Mouse (Mus musculus) left cerebral cortex, postnatal 14 days (tissue): ENCODE results near the gene Dmpk. TPM values are rescaled to one million over a fixed set of nuclear protein-coding genes. Genes with fewer than 3 reads are reported as not detected.

Experiments used
- DNase-seq, 2 experiments: peaks; one replicate each; pipeline ENCODE4 v3.0.0; 2021 to 2022; ENCODE audit warnings: low spot score in 2 of 2, mixed read lengths in 1 of 2
- intact Hi-C: fragments of 180-260 bp; cut with DNase I; formaldehyde crosslinking; loops from one replicate; pipeline ENCODE4 v1.15.1; 2025
- total RNA-seq, 2 experiments: library from RNA; stranded (reverse); gene quantifications; 2 replicates each; pipeline ENCODE4 v1.2.3; 2021

The Dmpk gene
- total RNA-seq, 2 experiments from 2014 or later: 34.3 to 36.7 TPM

DNA sequence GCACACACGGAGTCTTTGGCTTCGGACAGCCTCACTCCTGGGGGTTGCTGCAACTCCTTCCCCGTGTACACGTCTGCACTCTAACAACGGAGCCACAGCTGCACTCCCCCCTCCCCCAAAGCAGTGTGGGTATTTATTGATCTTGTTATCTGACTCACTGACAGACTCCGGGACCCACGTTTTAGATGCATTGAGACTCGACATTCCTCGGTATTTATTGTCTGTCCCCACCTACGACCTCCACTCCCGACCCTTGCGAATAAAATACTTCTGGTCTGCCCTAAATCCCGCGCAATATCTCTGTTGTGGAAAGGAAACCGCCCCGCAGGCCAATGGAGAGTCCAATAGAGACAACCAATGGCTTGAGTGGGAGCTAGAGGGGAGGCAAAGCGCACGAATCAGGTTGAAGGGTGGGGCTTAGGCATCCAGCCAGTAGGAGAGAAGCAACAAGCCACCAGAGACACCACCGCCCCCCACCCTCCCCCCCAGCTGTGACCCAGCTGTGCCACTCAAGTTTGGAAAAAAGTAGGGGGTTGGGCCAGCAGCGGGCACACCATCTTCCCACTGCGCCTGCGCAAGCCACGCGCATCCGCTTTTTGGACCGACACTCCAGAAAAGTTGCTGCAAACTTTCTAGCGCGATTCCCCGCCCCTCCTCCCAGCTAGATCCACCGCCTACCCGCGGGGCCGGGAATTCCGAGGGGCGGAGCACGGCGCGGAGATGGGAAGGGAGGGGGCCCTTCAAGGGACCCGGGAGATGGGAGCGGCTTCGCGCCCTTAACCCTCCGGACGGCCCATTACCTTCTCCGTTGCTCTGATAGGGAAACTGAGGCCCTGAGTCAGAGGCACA lies 10.1 kb downstream of the Dmpk start:
- peak; percentile 86 to 94 for DNase-seq
- intact Hi-C loops: no loop called here

DNA sequence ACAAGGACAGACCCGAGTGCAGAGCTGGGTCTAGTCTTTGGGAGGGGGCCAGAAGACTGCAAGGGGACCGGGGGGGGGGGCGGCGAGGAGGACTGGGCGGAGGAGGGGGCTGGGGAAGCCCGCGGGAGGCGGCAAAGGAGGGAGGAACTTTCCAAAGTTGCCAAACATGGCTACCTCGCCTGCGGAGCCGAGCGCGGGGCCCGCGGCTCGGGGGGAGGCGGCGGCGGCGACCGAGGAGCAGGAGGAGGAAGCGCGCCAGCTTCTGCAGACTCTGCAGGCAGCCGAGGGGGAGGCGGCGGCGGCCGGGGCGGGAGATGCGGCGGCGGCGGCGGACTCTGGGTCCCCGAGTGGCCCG lies 10.8 kb downstream of the Dmpk start, which contains the start of gene Six5:
Gene Six5 (plus strand): TSS at position 124 of the 355 bp plus-strand sequence.
- no peak for DNase-seq
- intact Hi-C loops: no loop called here

DNA sequence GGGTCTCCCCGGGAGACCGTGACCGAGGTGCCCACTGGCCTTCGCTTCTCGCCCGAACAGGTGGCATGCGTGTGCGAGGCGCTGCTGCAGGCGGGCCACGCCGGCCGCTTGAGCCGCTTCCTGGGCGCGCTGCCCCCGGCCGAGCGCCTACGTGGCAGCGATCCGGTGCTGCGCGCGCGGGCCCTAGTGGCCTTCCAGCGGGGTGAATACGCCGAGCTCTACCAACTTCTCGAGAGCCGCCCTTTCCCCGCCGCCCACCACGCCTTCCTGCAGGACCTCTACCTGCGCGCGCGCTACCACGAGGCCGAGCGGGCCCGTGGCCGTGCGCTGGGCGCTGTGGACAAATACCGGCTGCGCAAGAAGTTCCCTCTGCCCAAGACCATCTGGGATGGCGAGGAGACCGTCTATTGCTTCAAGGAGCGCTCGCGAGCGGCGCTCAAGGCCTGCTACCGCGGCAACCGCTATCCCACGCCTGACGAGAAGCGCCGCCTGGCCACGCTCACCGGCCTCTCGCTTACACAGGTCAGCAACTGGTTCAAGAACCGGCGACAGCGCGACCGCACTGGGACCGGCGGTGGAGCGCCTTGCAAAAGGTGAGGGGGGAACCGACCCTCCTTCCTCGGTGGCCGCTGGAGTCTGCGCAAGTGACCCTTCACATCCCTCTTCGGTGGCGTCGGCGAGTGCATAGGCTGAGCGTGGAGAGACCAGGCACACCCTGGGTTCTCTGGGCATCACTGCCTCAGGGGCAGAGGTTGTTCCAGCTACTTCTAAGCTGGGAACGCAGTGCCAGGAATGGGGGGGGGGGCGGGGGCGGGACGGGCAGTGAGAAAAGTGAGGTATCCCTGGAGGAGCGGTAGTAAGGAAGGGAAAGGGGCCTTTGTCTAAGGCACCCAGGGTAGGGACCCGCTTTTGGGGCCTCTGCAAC lies 11.4 kb downstream of the Dmpk start:
- intact Hi-C loops: no loop called here
- no peak for DNase-seq

- intact Hi-C loops: no loop called here
Observed at GRCm38 (mm10) chr7:19095751-19096110, 12.1 kb downstream of the Dmpk start.

DNA sequence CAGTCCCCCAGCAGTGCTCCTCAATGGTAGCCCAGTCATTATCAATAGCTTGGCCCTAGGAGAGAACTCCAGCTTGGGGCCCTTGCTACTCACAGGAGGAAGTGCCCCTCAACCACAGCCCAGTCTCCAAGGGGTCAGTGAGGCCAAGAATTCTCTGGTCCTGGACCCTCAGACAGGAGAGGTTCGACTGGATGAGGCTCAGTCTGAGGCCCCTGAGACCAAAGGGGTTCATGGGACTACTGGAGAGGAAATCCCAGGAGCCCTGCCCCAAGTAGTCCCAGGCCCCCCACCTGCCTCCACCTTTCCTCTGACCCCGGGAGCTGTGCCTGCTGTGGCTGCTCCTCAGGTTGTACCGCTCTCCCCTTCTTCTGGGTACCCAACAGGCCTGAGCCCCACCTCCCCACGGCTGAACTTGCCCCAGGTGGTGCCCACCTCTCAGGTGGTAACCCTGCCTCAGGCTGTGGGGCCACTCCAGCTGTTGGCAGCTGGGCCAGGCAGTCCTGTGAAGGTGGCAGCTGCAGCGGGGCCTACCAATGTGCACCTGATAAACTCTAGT lies 12.8 kb downstream of the Dmpk start:
- DNase-seq: no peak

More at GRCm38 (mm10) chr7:19095751-19096110, 12.1 kb downstream of the Dmpk start:
- no peak for DNase-seq

GRCm38 (mm10) chr7:19097217-19097616 lies 13.6 kb downstream of the Dmpk start:
- no peak for DNase-seq
- intact Hi-C loops: no loop called here

More for the DNA sequence above, 12.8 kb downstream of the Dmpk start:
- intact Hi-C loops: no loop called here

DNA sequence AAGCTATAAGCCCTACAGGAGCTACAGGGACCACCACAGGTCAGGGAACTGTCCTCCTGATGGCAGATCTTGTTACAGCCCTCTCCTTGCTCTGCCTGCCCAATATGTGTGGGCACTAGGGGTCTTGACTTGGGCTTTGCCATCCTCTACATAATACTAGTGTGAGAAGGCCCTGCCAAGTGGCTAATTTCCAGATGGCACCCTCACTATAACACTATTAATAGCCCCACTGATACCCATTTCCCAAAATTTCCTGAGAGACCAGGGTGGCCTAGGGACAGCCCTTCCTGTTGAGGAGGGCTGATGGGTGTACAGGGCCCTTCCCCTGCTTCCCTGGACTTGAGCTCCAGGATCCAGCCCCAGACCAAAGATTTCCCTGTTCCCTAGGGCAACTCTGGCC lies 14.2 kb downstream of the Dmpk start:
- intact Hi-C loops: no loop called here

DNA sequence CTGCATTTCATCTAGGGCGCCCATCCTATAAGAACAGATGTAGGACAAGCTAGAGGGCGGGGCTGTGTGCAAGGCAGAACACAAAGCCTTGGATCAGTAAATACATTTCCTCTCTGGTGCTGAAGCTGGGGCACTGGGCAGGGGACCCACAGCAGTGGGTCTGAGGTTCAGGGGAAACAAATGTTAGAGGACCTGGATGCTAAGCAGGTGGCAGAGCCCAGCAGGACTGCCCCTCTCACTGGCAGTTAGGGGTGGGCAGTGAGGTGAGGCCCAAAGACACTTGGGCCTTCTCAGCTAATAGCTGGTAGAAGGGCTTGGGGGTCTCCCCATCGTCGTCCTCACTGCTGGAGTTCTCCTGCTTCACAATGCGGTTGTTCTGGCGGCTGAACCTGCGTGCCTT lies 15.2 kb downstream of the Dmpk start:
- intact Hi-C loops: no loop called here
- no peak for DNase-seq

More for the DNA sequence above, 14.2 kb downstream of the Dmpk start:
- DNase-seq: no peak

DNA sequence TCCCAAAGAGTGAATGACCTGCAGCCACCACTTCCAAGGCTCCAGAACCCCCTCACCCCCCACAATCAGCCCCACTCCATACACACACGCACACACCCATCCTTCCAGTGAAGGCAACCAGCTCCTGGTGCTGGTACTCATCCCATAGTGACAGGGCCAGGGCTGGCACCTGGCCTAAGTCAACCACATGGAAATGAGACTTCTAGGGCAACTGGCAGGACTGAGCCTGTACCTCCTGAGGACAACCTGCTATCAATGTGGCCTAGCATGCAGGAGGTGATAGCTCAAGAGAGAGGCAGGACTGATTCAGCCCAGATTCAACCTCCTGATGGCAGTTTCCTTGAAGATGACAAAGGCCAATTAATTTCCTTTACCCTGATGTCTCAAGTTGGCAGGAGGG lies 16.6 kb downstream of the Dmpk start:
- intact Hi-C loops: no loop called here

DNA sequence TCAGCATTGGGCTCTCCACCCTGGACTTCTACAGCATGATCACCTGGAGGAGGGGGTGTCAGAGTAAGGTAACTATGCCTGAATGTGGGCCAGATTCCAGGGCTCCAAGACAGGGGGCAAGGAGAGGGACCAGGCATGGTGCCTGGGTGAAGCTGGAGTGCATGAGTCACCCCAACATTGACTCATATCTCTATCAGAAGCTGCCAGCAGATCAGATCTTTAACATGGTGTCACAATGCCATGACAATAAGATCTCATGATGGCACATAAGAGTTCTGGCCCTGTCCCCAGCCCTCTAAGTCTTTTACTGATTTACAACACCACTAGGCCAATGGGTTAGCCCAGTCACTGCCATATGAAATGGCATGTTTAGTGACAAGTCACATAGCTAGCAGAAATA lies 20.1 kb downstream of the Dmpk start:
- DNase-seq: no peak
- intact Hi-C loops: no loop called here

More for the DNA sequence above, 16.6 kb downstream of the Dmpk start:
- no peak for DNase-seq

GRCm38 (mm10) chr7:19104486-19104885 lies 20.8 kb downstream of the Dmpk start:
- intact Hi-C loops: no loop called here
- no peak for DNase-seq

DNA sequence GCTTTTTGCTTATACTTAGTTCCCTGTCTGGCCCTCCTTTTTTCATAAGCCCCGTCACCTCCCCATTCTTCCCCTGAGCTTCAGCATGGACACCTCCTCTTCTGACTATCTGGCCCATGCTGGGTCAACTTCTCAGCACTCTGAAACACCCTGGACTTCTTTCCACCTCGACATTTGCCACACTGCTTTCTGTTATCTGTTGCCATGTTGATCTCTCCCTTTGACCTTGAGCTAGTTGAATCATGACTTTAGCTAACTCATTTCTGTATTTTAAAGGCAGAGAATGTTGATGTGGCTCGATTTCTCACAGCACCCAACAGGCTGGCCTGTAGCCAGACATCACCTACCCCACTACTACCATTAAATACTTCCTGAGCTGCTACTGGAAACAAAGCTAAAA lies 23.8 kb downstream of the Dmpk start:
- no peak for DNase-seq
- intact Hi-C loops: no loop called here

DNA sequence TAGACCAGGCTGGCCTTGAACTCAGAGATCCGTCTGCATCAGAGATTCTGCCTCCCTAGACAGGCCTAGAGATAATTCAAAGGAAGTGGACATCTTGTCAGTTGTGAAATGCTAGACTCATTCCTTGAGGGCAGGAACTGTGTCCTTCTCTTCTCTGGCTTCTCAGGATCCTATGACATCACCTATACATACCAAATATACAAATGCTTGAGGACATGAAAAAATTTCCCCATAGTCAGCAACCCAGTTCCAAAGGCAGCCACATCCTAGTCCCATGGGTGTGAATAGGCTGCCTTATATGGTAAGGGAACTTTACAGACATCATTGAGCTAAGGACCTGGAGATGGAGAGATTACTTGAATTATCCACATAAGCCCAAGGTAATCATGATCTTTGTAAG lies 25.9 kb downstream of the Dmpk start:
- intact Hi-C loops: no loop called here
- DNase-seq: no peak

GRCm38 (mm10) chr7:19118028-19118771 lies 34.6 kb downstream of the Dmpk start, which contains the start of gene Gm4969:
Gene Gm4969, minus strand, starts transcription at chr7:19118368.
- intact Hi-C loops: no loop called here
- DNase-seq: peak; percentile 73 to 86

GRCm38 (mm10) chr7:19119083-19119482 lies 35.4 kb downstream of the Dmpk start:
- intact Hi-C loops: no loop called here
- DNase-seq: no peak

- intact Hi-C loops: no loop called here
- peak; percentile 94 to 97 for DNase-seq
Observed at GRCm38 (mm10) chr7:19119631-19120429, 36.2 kb downstream of the Dmpk start, which contains the start of gene Fbxo46. Gene Fbxo46, plus strand, starts transcription at chr7:19119859.

GRCm38 (mm10) chr7:19121686-19122085 lies 38.0 kb downstream of the Dmpk start:
- intact Hi-C loops: no loop called here
- DNase-seq: no peak

GRCm38 (mm10) chr7:19124713-19125112 lies 41.1 kb downstream of the Dmpk start:
- no peak for DNase-seq
- intact Hi-C loops: no loop called here
